Mouse (Mus musculus) WW6 (cell line): ENCODE measurements around the gene Sf1.

ENCODE experiments used
- DNase-seq: peaks from one replicate; pipeline ENCODE4 v3.0.0-alpha.2; 2013; ENCODE audit warnings: low read depth, low spot score

The Sf1 gene

DNA sequence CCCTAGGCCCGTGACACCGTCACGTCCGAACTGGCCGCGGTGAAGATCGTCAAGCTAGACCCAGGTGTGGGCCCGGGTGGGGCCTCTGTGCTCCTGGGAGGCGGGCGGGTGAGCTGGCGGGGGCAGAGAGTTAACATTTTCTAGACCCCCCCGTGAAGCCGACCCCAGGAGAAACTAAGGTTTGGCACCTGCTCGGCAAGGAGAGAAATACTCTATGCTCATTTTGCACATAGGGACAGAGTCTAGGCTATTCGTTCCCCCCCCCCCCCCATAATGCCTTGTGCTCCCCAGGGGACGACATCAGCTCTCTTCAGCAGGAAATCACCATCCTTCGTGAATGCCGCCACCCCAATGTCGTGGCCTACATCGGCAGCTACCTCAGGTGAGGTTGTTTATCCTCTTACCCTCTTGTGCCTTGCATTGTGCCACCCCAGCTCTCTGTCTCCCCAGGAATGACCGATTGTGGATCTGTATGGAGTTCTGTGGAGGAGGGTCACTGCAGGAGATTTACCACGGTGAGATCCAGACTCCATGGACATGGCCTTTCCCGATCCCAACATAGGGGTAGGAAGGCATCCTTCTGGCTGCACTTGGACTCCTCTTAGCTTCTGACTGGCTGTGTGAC, 21.9 kb upstream of the Sf1 start:
- no peak for DNase-seq

DNA sequence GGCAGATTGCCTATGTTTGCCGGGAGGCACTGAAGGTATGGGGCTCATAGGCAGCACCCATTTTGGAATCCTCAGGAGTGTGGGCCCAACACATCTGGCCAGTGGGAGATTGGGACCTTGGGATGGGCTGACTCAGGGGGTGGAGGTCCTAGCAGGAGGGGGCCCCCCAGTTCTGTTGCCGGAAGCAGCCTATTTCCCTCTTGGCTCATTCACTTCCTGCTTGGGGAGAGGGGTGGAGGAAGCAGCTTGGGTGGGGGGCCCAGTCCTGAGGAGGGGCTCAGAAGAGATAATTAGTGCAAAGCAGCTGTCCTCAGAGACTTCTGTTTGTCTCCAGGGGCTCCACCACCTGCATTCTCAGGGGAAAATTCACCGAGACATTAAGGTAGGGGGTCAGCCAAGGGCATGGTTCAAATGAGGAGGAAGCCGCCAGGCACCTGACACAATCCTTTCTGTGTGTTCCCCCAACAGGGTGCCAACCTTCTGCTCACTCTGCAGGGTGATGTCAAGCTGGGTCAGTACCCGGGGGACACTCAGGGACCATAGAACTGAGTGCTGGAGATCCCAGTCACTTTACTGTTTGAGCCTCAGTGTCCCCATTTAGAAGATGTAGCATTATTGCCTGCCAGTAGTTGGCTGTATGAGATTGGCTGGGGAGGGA, 21.1 kb upstream of the Sf1 start:
- DNase-seq: no peak

DNA sequence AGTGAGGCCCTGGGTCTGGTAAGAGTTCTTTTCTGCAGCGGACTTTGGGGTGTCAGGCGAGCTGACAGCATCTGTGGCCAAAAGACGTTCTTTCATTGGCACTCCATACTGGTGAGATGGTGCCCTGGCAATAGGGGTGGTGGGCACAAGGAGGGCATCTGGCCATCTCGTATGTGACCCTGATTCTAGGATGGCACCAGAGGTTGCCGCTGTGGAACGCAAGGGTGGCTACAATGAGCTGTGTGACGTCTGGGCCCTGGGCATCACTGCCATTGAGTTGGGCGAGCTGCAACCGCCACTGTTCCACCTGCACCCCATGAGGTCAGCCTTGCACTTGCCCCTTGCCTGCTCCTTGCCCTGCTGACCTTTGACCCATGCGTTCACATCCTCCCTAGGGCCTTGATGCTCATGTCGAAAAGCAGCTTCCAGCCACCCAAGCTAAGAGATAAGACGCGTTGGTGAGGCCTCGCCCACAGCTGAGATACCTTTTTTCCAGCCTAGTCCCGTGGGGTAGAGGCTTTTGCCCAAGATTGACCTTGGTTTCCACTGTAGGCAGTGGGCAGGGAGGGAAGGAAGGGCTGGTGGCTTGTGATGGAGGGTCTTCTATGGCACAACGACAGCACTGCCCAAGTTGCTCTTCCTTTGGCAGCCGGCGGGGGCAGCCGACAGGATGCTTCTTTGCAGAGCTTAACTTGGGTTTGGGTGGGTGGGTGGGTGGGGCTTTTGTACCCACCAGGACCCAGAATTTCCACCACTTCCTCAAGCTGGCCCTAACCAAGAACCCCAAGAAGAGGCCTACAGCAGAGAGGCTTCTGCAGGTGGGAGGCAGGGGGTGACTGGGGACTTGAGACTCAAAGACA, 20.2 kb upstream of the Sf1 start:
- no peak for DNase-seq

DNA sequence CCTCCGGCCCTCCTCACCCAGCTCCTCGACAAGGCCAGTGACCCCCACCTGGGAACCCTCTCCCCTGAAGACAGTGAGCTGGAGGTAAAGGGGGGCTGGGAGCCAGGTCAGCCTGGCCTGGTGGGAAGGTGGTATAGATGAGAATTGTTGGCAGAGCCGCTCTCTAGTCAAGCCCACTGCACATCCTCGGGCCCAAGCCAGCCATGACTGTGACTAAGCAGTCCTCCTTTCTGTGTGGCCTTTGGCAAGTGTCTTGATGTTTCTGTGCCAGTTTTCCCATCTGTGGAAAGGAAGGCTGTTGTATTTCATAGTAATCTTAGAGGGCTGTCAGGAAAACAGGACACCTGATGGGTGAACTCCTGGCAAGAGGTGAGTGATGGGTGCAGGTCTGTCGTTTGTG, 19.5 kb upstream of the Sf1 start:
- DNase-seq: no peak

DNA sequence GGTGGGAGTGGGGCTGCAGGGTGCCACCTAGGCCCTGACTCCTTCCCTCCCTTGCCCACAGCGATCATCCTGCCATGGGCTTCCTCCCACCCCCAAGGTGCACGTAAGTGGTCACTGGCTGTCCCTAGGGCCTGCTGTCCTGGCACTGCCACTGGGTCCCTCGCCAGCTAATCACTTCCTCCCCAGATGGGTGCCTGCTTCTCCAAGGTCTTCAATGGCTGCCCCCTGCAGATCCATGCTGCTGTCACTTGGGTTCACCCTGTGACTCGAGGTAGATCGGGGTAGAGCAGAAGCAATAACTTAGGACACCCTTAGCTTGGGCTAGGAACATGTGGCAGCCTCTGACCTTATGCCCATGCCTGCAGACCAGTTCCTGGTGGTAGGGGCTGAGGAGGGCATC, 17.5 kb upstream of the Sf1 start:
- no peak for DNase-seq

DNA sequence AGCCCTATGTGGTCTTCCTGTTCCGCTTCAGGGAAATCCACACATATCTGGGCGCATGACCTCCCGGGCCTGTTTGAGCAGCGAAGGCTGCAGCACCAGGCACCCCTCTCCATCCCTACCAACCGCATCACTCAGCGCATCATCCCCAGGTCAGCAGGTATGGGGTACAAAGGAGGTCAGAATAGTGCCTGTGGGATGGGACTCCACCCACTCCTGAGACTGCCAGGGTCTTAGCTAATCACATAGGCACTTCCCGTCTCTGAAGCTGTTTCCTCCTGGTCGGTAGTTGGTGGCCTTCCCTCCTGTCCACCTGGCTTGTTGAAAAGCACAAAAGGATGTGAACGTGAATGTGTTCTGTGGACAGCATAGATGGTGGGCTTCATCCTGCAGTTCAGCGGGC, 16.8 kb upstream of the Sf1 start:
- DNase-seq: no peak

DNA sequence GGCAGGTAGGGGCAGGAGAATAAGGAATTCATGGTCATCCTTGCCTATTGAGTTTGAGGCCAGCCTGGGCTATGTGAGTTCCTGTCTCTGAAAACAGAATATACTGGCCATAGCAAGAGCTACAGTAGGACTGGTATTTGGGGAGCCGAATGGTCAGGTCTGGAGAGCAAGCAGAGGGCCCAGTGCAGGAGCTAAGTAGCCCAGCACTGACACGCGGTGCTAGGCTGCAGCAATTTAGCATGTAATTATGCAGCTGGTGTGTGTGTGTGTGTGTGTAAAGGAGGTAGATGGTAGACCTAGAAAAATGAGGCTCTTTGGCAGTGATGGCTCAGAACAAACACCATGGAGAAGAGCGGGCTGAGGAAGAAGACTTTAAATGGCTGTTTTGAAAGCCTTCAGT, 15.9 kb upstream of the Sf1 start:
- no peak for DNase-seq

DNA sequence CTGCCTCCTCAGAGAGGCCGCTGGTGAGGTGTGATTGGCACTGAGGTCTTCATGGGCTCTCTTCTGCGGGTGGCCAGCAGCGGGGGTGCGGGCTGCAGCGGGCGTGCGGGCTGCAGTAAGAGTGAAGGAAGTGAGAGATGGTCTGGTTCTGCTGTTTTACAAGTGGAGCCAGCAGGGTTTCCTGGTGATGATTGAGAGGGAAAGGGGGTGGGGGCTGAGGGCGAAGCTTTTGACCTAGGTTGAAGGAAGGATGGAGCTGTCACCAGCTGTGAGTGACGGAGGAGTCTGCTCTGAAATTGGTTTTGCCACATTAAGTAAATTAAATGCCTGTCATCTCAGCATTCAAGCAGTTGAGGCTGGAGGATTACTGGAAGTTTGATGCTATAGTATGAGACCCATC, 14.8 kb upstream of the Sf1 start:
- DNase-seq: no peak

DNA sequence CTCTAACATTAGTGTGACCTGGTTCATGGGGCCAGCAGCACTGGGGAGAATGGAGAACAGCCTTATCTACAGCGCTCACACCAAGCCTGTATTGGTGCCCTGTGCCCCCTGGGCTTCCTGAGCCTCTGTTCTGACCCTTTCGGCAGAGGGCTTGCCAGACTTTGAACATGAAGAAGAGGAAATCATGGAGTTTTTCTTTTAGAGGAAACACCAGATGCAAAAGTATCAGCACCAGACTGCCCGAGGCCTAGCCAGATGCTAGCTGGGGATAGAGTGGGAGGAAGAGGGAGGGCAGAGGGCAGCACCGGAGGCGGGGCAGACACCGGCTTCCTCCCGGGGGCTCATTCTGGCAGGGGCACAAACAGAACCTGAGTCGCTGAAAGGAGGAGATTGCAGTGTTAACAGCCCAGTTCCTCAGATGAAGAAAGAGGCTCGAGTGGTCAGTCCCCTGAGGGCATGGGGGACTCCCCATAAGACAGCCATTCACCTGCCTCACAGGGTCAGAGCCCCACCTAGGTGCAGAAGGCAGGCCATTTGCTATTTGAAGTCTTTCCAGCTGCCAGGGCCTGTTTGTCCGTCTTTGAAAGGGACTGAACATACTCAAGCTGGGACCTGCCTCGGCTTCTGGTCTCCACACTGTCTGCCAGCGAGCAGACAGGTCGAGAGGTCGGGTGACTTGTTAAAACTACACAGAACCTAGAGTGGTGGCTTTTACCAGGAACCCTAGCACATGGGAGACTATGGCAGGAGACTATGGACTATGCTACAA, 14.1 kb upstream of the Sf1 start:
- no peak for DNase-seq

DNA sequence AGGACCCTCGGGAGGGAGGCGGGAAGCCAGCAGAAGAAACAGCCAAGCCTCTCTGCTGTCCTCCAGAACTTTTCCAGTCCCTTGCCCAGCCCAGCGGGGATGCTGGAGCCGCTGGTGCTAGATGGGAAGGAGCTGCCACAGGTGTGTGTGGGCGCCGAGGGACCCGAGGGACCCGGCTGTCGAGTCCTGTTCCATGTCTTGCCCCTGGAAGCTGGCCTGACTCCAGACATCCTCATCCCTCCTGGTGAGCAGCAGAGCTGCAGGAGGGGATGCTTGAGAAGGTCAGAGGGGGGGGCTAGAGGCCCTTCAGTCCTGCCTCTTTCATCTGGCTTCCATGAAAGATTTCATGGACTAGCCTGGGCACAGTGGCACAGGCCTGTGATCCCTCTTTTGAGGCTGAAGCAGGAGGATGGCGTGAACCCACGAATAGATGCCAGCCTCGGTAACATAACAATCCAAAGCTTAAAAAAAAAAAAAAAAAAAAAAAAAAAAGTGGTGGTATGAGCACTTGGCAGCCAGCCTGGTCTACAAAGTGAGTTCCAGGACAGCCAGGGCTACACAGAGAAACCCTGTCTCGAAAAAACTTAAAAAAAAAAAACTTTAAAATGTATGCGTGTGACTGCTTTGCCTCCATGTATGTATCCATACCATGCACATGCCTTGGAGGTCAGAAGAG, 11.9 kb upstream of the Sf1 start:
- no peak for DNase-seq

DNA sequence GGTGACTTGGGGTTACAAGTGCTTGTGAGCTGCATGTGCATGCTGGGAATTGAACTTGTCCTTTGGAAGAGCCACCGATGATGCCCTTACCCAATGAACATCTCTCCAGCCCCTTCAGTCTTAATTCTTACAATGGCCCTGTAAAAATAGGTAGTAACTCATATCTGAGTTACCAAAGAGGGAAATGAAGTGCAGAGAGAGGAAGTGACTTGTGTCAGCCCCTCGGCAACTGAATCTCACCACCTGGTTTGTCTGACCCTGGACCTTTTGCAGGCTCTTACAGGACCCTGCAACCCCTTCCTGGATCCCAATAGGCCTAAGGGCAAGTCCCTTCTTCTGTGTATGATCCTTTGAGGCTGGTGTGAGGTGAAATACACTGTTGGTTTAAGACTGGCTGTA, 11.4 kb upstream of the Sf1 start:
- no peak for DNase-seq

DNA sequence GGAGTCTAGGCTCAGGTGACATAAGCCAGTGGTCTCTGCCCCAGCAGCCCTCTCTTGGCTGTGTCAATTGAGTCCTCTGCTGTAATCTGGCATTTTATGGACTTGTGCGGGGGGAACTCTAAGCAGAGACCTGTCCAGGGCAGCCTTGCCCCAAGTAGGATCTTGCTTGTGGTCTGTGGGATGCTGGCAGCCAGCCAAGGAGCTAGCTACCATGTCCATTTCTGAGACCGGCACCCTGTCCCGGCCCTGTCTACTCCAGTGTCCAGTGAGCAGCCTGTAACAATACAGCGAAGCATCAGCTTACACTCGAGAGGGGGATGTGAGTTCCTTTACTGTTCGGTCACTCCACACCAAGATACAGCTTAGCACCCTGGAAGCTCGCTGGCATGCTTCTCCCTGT, 9.5 kb upstream of the Sf1 start:
- no peak for DNase-seq

DNA sequence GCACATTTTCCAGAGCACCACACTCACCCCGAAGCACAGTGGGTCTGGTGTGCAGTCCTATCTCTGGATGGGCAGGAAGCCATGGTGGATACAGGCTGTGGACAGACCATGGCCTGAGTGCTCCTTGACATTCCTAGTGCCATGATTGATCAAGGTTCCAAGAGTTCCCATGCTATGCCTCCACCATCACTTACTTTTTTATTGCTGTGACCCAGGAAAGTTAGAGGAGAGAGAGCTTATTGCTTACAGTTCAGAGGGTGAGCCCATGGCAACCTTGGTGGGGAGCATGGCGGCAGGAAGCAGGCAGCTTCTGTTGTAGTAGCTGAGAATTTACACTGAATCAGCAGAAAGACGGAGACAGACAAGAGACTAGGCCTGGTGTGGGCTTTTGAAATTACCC, 2.2 kb upstream of the Sf1 start:
- DNase-seq: no peak

DNA sequence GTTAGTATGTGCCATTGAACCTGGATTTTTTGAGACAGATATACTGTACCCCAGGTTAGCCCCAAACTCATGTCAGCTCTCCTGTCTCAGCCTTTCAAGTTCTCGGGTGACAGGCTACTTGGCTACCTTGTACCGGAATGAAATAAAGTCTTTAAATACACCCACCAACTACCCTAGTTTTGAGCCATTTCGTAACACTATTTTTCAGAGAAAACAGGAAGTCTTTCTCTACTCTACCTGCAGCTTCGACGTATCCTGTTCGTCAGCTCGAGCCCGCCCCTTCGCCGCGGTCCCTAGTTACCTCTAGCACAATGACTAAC, 439 bp upstream of the Sf1 start:
- DNase-seq: no peak

DNA sequence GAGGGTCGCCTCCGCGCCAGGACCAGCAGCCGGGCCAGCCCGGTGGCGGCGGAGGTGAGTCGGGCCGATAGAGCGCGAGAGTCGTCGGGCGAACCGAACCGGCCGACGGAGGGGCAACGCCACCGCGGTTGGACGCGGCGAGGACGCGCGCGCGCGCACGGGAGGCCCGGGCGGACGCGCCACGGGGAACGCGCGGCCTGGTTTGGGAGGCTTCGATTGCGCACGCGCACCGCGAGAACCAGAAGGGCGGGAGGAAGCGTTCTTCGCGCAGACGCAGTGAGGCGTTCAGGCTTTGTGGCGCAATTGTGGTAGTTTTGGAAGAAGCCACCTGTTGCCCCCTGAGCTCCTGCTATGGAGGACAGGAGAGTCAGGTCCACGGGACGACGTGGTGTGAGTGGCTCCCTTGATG, 831 bp downstream of the Sf1 start:
- peak; percentile 61 for DNase-seq

DNA sequence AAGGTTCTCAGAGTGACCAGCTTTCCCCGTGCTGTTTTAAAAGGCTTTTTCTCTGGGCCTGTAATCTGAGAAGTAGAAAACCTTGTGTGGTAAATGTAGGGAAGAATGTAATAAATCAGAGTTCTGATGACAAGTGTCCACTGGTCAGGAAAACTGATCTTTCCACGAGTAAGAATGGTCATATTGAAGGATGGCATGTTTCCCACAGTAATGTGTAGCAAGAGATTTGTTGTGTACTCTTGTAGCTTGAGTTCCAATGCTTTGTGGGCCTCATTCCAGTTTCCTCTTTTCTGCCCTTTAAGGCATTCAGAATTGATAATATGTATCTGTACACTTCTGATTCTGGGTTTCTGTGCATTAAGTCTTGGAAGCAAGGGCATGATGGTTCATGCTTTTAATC, 1.4 kb downstream of the Sf1 start:
- no peak for DNase-seq

DNA sequence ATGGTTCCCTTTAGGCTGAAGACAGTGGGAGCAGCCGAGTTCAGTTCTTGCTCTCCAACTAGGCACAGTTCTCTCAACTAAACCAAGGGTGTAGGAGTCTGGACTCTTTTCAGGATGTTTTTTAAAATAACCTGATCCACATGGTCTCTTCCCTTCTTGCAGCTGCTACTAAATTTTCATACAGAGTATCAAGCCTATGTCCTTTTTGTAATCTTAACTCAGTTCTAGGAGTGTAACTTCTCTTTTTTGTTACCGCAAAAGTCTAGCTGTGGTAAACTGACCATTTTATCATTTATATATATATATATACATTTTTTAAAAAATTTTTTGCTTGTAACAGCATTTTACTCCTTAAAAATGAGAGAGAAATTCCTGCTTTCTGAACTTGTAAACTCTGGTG, 6.7 kb downstream of the Sf1 start:
- no peak for DNase-seq

DNA sequence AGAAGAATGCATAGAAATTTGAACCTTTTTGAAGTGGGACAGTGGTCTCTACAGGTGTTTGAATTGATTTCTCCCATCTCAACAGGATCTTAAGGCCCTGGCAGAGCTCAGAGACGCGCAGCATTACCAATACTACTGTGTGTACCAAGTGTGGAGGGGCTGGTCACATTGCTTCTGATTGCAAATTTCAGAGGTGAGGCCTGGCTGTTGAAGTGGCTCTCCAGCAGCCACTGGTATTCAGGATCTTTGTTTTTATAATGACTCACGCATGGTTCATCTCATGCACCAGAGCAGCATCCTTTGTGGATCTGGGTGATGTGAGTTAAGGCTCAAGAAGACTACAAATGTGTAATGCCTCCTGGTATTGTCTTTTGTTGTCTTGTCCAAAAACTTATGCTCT, 8.9 kb downstream of the Sf1 start:
- DNase-seq: no peak

DNA sequence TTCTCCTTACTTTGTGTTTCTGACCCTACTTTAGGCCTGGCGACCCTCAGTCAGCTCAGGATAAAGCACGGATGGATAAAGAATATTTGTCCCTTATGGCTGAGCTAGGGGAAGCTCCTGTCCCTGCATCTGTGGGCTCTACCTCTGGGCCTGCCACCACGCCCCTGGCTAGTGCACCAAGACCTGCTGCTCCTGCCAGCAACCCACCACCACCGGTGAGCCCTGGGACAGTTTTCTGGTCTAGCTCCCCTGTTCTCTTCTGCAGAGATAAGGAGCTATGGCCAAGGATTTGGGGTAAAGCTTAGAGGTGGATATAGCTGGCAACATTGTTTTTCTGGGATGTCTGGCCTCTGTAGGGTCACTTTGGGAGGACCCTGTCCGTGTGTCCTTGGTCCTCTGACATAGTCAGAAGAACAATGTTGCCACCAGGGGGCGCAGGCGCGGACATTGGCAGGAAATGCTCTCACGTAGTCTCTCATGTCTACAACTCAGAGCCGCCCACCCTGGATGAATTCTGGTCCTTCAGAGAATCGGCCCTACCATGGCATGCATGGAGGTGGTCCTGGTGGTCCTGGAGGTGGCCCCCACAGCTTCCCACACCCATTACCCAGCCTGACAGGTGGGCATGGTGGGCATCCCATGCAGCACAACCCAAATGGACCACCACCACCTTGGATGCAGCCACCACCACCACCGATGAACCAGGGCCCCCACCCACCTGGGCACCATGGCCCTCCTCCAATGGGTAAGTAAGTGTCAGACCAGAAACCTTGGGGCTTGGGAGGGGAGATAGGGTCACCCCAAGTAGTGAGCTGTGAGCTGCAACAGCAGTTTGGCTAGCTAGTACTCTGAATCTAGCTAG, 10.3 kb downstream of the Sf1 start:
- DNase-seq: no peak

DNA sequence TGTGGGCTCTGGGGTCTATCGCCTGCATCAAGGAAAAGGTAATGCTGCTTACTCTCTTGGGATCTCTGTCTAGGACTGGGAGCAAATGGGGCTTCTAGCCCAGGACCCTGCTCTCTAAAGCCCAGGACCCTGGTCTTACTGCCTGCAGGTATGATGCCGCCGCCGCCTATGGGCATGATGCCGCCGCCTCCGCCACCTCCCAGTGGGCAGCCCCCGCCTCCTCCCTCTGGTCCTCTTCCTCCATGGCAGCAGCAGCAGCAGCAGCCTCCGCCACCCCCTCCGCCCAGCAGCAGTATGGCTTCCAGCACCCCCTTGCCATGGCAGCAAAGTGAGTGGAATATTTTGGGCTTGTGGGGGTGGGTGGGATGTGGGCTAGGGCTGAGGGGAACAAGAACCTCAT, 11.1 kb downstream of the Sf1 start:
- no peak for DNase-seq
